Mouse (Mus musculus): ENCODE data around the gene Abhd11.

DNA sequence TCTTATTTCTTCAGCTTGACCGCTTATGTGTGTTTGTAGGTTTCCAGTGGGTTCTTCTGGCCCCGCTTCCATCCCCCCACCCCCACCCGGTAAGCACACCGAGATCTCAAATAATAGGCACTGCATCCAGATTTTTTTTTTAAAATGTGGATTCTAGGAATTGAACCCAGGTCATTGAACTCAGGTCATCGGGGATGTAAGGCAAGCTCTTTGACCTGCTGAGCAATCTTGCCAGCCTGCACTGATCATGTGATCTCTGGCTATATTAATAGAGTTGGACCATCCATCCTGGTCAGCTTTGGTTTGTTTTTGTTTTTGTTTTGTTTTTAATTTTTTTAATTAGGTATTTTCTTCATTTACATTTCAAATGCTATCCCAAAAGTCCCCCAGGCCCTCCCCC is 23.6 kb downstream of the Abhd11 start:
- TF ChIP-seq CTCF (IDR thresholded peaks at IDR 0.05), result no peak
- TF ChIP-seq POLR2A (IDR thresholded peaks at IDR 0.05; ENCODE audit: insufficient read depth, low read depth, low read length), result no peak

All from heart, adult 2 months (tissue).